Mouse (Mus musculus) MEL (cell line): Measurements from ENCODE around the gene Tmem150a. TPM values are rescaled to one million over a fixed set of nuclear protein-coding genes. Genes with fewer than 3 reads are reported as not detected.

Experiments
- DNase-seq: peaks from one replicate; pipeline ENCODE4 v3.0.0; 2011; ENCODE audit warnings: low read depth, low spot score
- H3K27ac ChIP-seq: 2 replicates; pipeline ENCODE4 v1.5.1; 2012; ENCODE audit warnings: low read depth, mild to moderate bottlenecking, control low read depth, low read length, moderate library complexity; ENCODE audit not compliant: control insufficient read depth
- H3K27me3 ChIP-seq, 2 experiments: fragments of 150-350 bp in 1 of 2; sonication (generic) in 1 of 2; 2 replicates each; pipeline ENCODE4 v1.6.1; 2012; ENCODE audit warnings: low read length in 2 of 2, mild to moderate bottlenecking in 2 of 2, improper control_type of control experiment in 1 of 2, moderate library complexity in 1 of 2; ENCODE audit not compliant: insufficient read depth in 2 of 2, control insufficient read depth in 1 of 2
- H3K36me3 ChIP-seq, 2 experiments: 2 replicates each; pipeline ENCODE4 v1.6.1; 2012 to 2014; ENCODE audit warnings: low read length in 2 of 2, improper control_type of control experiment in 1 of 2, inconsistent platforms in 1 of 2, mild to moderate bottlenecking in 1 of 2; ENCODE audit not compliant: insufficient read depth in 2 of 2, control insufficient read depth in 1 of 2
- H3K4me1 ChIP-seq, 2 experiments: fragments of 150-350 bp in 1 of 2; sonication (generic) in 1 of 2; 2 replicates each; pipeline ENCODE4 v1.6.1; 2012; ENCODE audit warnings: low read length in 2 of 2, improper control_type of control experiment in 1 of 2, mild to moderate bottlenecking in 1 of 2; ENCODE audit not compliant: insufficient read depth in 2 of 2, control insufficient read depth in 1 of 2
- H3K4me3 ChIP-seq, 2 experiments: fragments of 150-350 bp in 1 of 2; sonication (generic) in 1 of 2; 2 replicates each; pipeline ENCODE4 v1.5.1; 2012; ENCODE audit warnings: low read depth in 2 of 2, low read length in 2 of 2, mild to moderate bottlenecking in 2 of 2, moderate library complexity in 2 of 2, control low read depth in 1 of 2, improper control_type of control experiment in 1 of 2; ENCODE audit not compliant: control insufficient read depth in 1 of 2, insufficient read depth in 1 of 2
- H3K79me2 ChIP-seq: 2 replicates; pipeline ENCODE4 v1.6.1; 2012; ENCODE audit warnings: mild to moderate bottlenecking, low read length, moderate library complexity; ENCODE audit not compliant: control insufficient read depth, poor library complexity, insufficient read depth
- H3K9ac ChIP-seq: 2 replicates; pipeline ENCODE4 v1.6.1; 2012; ENCODE audit warnings: low read depth, mild to moderate bottlenecking, control low read depth, low read length, moderate library complexity; ENCODE audit not compliant: control insufficient read depth, poor library complexity, severe bottlenecking
- H3K9me3 ChIP-seq: fragments of 150-350 bp; sonication (generic); replicated peaks from 2 replicates; pipeline ENCODE4 v1.6.1; 2012; ENCODE audit warnings: mild to moderate bottlenecking, low read length, improper control_type of control experiment, moderate library complexity; ENCODE audit not compliant: insufficient read depth
- BHLHE40 ChIP-seq: IDR thresholded peaks from 2 replicates; pipeline ENCODE4 v1.6.1; 2012; ENCODE audit warnings: low read depth, mild to moderate bottlenecking, inconsistent platforms, low read length, improper control_type of control experiment, borderline replicate concordance
- CHD2 ChIP-seq: IDR thresholded peaks from 2 replicates; pipeline ENCODE4 v1.6.1; 2011; ENCODE audit warnings: low read length, improper control_type of control experiment
- CTCF ChIP-seq, 3 experiments: IDR thresholded peaks in 2 of 3; conservative IDR thresholded peaks in 1 of 3; 2 replicates each; pipeline ENCODE4 v1.5.1; 2011 to 2012; ENCODE audit warnings: low read length in 3 of 3, low read depth in 2 of 3, mild to moderate bottlenecking in 2 of 3, improper control_type of control experiment in 1 of 3, inconsistent platforms in 1 of 3, mixed read lengths in 1 of 3, moderate library complexity in 1 of 3; ENCODE audit not compliant: control insufficient read depth in 1 of 3, insufficient read depth in 1 of 3, poor library complexity in 1 of 3, severe bottlenecking in 1 of 3
- E2F4 ChIP-seq: IDR thresholded peaks from 2 replicates; pipeline ENCODE4 v1.6.1; 2011; ENCODE audit warnings: low read depth, low read length, improper control_type of control experiment, borderline replicate concordance
- ELF1 ChIP-seq: IDR thresholded peaks from 2 replicates; pipeline ENCODE4 v1.6.1; 2014; ENCODE audit warnings: low read depth, mild to moderate bottlenecking, inconsistent platforms, low read length, improper control_type of control experiment, moderate library complexity
- GABPA ChIP-seq: IDR thresholded peaks from 2 replicates; pipeline ENCODE4 v1.6.1; 2012; ENCODE audit warnings: low read depth, mild to moderate bottlenecking, inconsistent platforms, low read length, improper control_type of control experiment, moderate library complexity
- GATA1 ChIP-seq: IDR thresholded peaks from 2 replicates; pipeline ENCODE4 v1.6.1; 2011; ENCODE audit warnings: low read depth, low read length, improper control_type of control experiment
- KAT2A ChIP-seq: conservative IDR thresholded peaks from 2 replicates; pipeline ENCODE4 v1.6.1; 2012; ENCODE audit warnings: low read depth, low read length, improper control_type of control experiment, inconsistent platforms
- MAFK ChIP-seq: IDR thresholded peaks from 2 replicates; pipeline ENCODE4 v1.6.1; 2011; ENCODE audit warnings: low read depth, mild to moderate bottlenecking, low read length, improper control_type of control experiment, borderline replicate concordance
- MAX ChIP-seq: IDR thresholded peaks from 2 replicates; pipeline ENCODE4 v1.6.1; 2011; ENCODE audit warnings: low read length, improper control_type of control experiment
- MAZ ChIP-seq: IDR thresholded peaks from 2 replicates; pipeline ENCODE4 v1.6.1; 2012; ENCODE audit warnings: low read depth, mild to moderate bottlenecking, inconsistent platforms, low read length, improper control_type of control experiment
- MEF2A ChIP-seq: IDR thresholded peaks from 2 replicates; pipeline ENCODE4 v1.6.1; 2014; ENCODE audit warnings: low read depth, mild to moderate bottlenecking, inconsistent platforms, low read length, improper control_type of control experiment; ENCODE audit not compliant: poor library complexity, insufficient replicate concordance, severe bottlenecking; ENCODE audit errors: extremely low read depth
- MXI1 ChIP-seq: IDR thresholded peaks from 2 replicates; pipeline ENCODE4 v1.6.1; 2011; ENCODE audit warnings: mild to moderate bottlenecking, low read depth, low read length, improper control_type of control experiment
- MYB ChIP-seq: IDR thresholded peaks from 2 replicates; pipeline ENCODE4 v1.6.1; 2011; ENCODE audit warnings: mild to moderate bottlenecking, low read depth, low read length, improper control_type of control experiment
- MYC ChIP-seq: IDR thresholded peaks from 2 replicates; pipeline ENCODE4 v1.6.1; 2011; ENCODE audit warnings: low read depth, mild to moderate bottlenecking, low read length, improper control_type of control experiment, moderate library complexity
- NRF1 ChIP-seq: IDR thresholded peaks from 2 replicates; pipeline ENCODE4 v1.6.1; 2014; ENCODE audit warnings: low read depth, mild to moderate bottlenecking, inconsistent platforms, low read length, improper control_type of control experiment, moderate library complexity; ENCODE audit not compliant: poor library complexity, insufficient read depth, severe bottlenecking
- POLR2A ChIP-seq, 2 experiments: IDR thresholded peaks; 2 replicates each; pipeline ENCODE4 v1.6.1; 2011 to 2012; ENCODE audit warnings: low read length in 2 of 2, mild to moderate bottlenecking in 2 of 2, control low read depth in 1 of 2, improper control_type of control experiment in 1 of 2, low read depth in 1 of 2, moderate library complexity in 1 of 2; ENCODE audit not compliant: control insufficient read depth in 1 of 2, insufficient read depth in 1 of 2, poor library complexity in 1 of 2
- POLR2AphosphoS2 ChIP-seq: IDR thresholded peaks from 2 replicates; pipeline ENCODE4 v1.6.1; 2011; ENCODE audit warnings: low read length, improper control_type of control experiment
- POLR2AphosphoS5 ChIP-seq: IDR thresholded peaks from 2 replicates; pipeline ENCODE4 v1.6.1; 2012; ENCODE audit warnings: low read depth, borderline replicate concordance, mild to moderate bottlenecking, inconsistent platforms, low read length, moderate library complexity, mixed read lengths
- RCOR1 ChIP-seq: IDR thresholded peaks from 2 replicates; pipeline ENCODE4 v1.6.1; 2012; ENCODE audit warnings: low read depth, mild to moderate bottlenecking, inconsistent platforms, low read length, improper control_type of control experiment
- SIN3A ChIP-seq: IDR thresholded peaks from 2 replicates; pipeline ENCODE4 v1.6.1; 2012; ENCODE audit warnings: low read length, improper control_type of control experiment, inconsistent platforms
- TAL1 ChIP-seq: IDR thresholded peaks from 2 replicates; pipeline ENCODE4 v1.6.1; 2012; ENCODE audit warnings: mild to moderate bottlenecking, inconsistent platforms, low read length, moderate library complexity, mixed read lengths
- TCF12 ChIP-seq: IDR thresholded peaks from 2 replicates; pipeline ENCODE4 v1.6.1; 2014; ENCODE audit warnings: low read depth, mild to moderate bottlenecking, inconsistent platforms, low read length, improper control_type of control experiment, moderate library complexity
- UBTF ChIP-seq: IDR thresholded peaks from 2 replicates; pipeline ENCODE4 v1.6.1; 2012; ENCODE audit warnings: low read depth, mild to moderate bottlenecking, inconsistent platforms, low read length, improper control_type of control experiment, moderate library complexity, borderline replicate concordance; ENCODE audit not compliant: insufficient read depth
- USF1 ChIP-seq: IDR thresholded peaks from 2 replicates; pipeline ENCODE4 v1.6.1; 2014; ENCODE audit warnings: low read depth, mild to moderate bottlenecking, inconsistent platforms, low read length, improper control_type of control experiment, moderate library complexity
- USF2 ChIP-seq, 2 experiments: IDR thresholded peaks; 2 replicates each; pipeline ENCODE4 v1.6.1; 2011 to 2012; ENCODE audit warnings: improper control_type of control experiment in 2 of 2, low read length in 2 of 2, borderline replicate concordance in 1 of 2, inconsistent platforms in 1 of 2, low read depth in 1 of 2, mild to moderate bottlenecking in 1 of 2; ENCODE audit not compliant: insufficient read depth in 1 of 2
- ZKSCAN1 ChIP-seq: IDR thresholded peaks from 2 replicates; pipeline ENCODE4 v1.6.1; 2012; ENCODE audit warnings: low read depth, mild to moderate bottlenecking, inconsistent platforms, low read length, improper control_type of control experiment, moderate library complexity
- ZNF384 ChIP-seq: IDR thresholded peaks from 2 replicates; pipeline ENCODE4 v1.6.1; 2012; ENCODE audit warnings: low read depth, mild to moderate bottlenecking, inconsistent platforms, low read length, improper control_type of control experiment
- polyA plus RNA-seq, 2 experiments: library from polyadenylated mRNA; stranded (reverse) in 1 of 2; unstranded in 1 of 2; fragments of >175 nt in 1 of 2; fragments of >200 nt in 1 of 2; gene quantifications; 2 replicates each; pipeline versions ENCODE4 v1.2.1 to v1.2.4; 2012; ENCODE audit warnings: low replicate concordance in 2 of 2, low read depth in 1 of 2; ENCODE audit not compliant: insufficient read length in 2 of 2, insufficient read depth in 1 of 2, missing spikeins in 1 of 2
- total RNA-seq: library from RNA; depleted of rRNA; stranded (reverse); fragments of 300-350 nt; gene quantifications from 2 replicates; pipeline ENCODE4 v1.2.3, GENCODE M21; 2012

Tmem150a gene
- total and polyA plus RNA-seq, 3 experiments, result 0.15 to 2.5 TPM; not detected in 1

DNA sequence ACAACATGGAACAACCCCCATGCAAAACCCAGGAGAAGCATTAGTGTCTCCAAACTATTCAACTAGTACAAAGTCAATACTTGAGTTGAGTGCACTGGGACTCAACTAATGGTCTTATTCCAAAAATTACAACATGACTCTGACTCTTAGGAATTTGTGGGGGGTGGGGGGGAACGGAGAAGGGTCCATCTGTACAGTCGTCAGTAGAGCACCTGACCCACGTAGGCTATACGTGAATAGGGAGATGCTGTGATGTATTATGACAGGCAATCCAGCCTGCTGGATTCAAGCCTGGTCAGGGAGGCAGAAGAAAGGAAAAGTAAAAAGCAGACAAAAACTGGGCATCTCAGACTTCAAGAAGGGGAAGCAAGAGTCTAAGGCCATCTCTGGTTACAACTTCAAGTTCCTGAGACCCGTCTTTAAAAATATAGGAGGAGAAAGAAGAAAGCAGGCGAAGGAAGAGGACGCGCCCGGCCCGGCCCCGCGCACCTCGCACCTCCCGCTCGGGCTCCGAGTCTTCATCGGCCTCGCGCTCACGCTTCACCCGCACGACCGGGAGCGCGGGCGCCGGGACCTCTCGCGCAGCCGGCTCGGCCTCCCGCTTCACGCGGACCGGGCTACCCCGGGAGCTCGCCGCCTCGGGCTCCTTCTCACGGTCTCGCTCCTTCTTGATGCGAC is 10.7 kb upstream of the Tmem150a start:
- no peaks in the 10 kb centered on the region for H3K9me3 ChIP-seq
- H3K27me3 ChIP-seq, result no peaks in the 10 kb centered on the region
- peaks cover 1 to 27% of the 10 kb centered on the region in 2 experiments; a peak in 3 of 4 replicates for H3K36me3 ChIP-seq
- peak overlapping the region; percentile 77 for H3K27ac ChIP-seq
- DNase-seq, result peak; percentile 30
- H3K4me3 ChIP-seq, result peak overlapping the region; percentile 66 to 98
- TF ChIP-seq POLR2A (IDR thresholded peaks at IDR 0.05; ENCODE audit: control insufficient read depth in 1 of 2, insufficient read depth in 1 of 2, low read depth in 1 of 2, low read length in 2 of 2, poor library complexity in 1 of 2), result peak in 1 of 2 experiments; percentile 69; a peak in 1 of 4 replicates
- no peak for TF ChIP-seq UBTF
- H3K9ac ChIP-seq, result peak overlapping the region; percentile 99
- peaks cover 11 to 19% of the 10 kb centered on the region in 2 experiments for H3K4me1 ChIP-seq
- peaks cover 51% of the 10 kb centered on the region for H3K79me2 ChIP-seq

DNA sequence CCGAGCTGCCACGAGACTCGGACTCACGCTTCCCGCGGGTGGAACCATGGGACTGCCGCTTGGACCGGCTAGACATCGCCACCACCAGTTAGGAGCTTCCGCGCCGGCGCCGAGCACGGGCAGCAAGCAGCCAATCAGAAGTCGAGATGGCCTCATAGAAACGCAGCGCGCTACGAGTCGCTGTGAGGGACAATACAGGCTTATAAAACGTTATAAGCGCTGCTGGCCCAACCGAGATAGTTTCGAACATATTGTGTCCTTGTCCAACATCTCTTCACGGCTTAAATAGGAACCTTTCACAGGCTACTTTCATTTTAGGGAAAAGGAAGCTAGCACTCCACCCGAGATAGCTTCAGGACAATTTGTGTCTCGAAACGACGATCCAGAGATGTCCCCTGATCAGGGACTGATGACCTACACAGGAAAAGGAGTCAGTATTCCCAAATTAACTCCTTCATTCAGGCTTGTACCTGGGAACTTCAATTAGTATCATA is 10.1 kb upstream of the Tmem150a start, which contains the start of gene Usp39:
Gene Usp39, minus strand, starts transcription at position 111 of the 494 bp plus-strand sequence.
- H3K36me3 ChIP-seq, result peaks cover 0 to 28% of the 10 kb centered on the region in 2 experiments; a peak in 3 of 4 replicates
- DNase-seq, result peak; percentile 97
- H3K27ac ChIP-seq, result peak within 1 kb of the TSS; percentile 97
- H3K9ac ChIP-seq, result peak within 1 kb of the TSS; percentile 99
- peak within 1 kb of the TSS; percentile 74 to 98 for H3K4me3 ChIP-seq
- no peaks in the 10 kb centered on the region for H3K9me3 ChIP-seq
- H3K27me3 ChIP-seq, result no peaks in the 10 kb centered on the region
- H3K79me2 ChIP-seq, result peaks cover 51% of the 10 kb centered on the region
- peaks cover 16 to 19% of the 10 kb centered on the region in 2 experiments for H3K4me1 ChIP-seq
- TF ChIP-seq E2F4 (peak; percentile 78; the same call in 1 of the 2 replicates), GABPA (no peak), MYC (peak; percentile 71; the same call in 1 of the 2 replicates), USF2 (IDR thresholded peaks at IDR 0.05; ENCODE audit: borderline replicate concordance in 1 of 2, insufficient read depth in 1 of 2, low read depth in 1 of 2, low read length in 2 of 2) (no peak), GATA1 (no peak), KAT2A (peak; percentile 63; the same call in 1 of the 2 replicates), ZNF384 (no peak), MYB (no peak), SIN3A (peak; percentile 96), ZKSCAN1 (no peak), MAFK (no peak), POLR2AphosphoS2 (peak; percentile 65; the same call in 1 of the 2 replicates), CTCF (IDR thresholded peaks at IDR 0.05 in 2 of 3, conservative IDR thresholded peaks at IDR 0.05 in 1 of 3; ENCODE audit: control insufficient read depth in 1 of 3, insufficient read depth in 1 of 3, low read depth in 2 of 3, low read length in 3 of 3, poor library complexity in 1 of 3, severe bottlenecking in 1 of 3) (no peak), MEF2A (no peak), NRF1 (peak; percentile 73), TAL1 (no peak), MXI1 (peak; percentile 87), USF1 (peak; percentile 62), POLR2AphosphoS5 (peak; percentile 47; the same call in 1 of the 2 replicates), TCF12 (peak; percentile 64; the same call in 1 of the 2 replicates), MAX (peak; percentile 82), BHLHE40 (no peak), RCOR1 (no peak), POLR2A (IDR thresholded peaks at IDR 0.05; ENCODE audit: control insufficient read depth in 1 of 2, insufficient read depth in 1 of 2, low read depth in 1 of 2, low read length in 2 of 2, poor library complexity in 1 of 2) (peak in 1 of 2 experiments; percentile 88; a peak in 3 of 4 replicates), ELF1 (peak; percentile 87), CHD2 (no peak), MAZ (no peak)
